ENCODE assay signal across 15 mouse cellular contexts in the genomic region with DNA sequence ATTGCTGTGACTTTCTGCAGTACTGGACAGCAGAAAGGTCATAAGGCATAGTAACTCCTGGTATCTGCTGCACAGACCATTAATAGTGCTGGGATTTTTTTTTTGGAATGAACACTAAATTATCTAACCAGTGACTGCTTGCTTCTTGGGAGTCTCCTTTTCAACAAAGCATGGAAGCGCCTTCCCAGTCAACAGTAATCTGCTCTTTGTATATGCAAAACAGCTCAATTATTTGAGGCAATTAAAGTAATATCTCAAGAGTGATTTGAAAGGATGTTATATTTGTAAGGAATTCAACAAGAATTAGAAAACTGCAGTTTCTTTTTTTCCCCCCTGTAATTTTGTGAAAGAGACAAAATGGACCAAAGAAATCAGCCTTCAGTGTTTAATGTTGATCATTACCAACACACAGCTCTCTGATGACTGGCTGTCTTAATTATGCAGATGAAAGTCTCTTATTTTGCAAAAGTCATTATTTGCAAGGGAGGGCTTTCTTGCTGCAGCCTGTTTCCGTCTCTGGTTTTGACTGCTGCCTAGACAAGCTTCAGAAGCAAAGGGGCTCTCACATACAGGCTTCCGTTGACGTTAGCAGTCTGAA.
"Had no signal": no experiment of that assay in that cellular context is flagged by ENCODE, and none has a peak within 500 bp of the region (broad histone marks: within the 10 kb centered on the region; RNA-seq: fewer than 3 reads in every experiment).

No protein-coding gene starts in this region.

- H3K4me1 ChIP-seq: liver, embryonic 13.5 days had no signal

- H3K27ac ChIP-seq: liver, embryonic 13.5 days; stomach, postnatal 0 days had no signal

- H3K9me3 ChIP-seq: liver, embryonic 13.5 days had no signal

- DNase-seq: kidney, postnatal 14 days; kidney, postnatal 4 days; liver, embryonic 13.5 days; lung, adult 2 months; lung, postnatal 14 days; lung, postnatal 4 days; midbrain, embryonic 14.5 days; right cerebral cortex, adult 18-20 months; right cerebral cortex, postnatal 14 days; right cerebral cortex, postnatal 4 days; thymus, adult 2 months; thymus, postnatal 14 days; thymus, postnatal 4 days had no signal

- H3K4me3 ChIP-seq: liver, embryonic 13.5 days had no signal

- H3K4me2 ChIP-seq: liver, embryonic 13.5 days; midbrain, embryonic 11.5 days had no signal

- H3K9ac ChIP-seq: liver, embryonic 13.5 days had no signal

- H3K27me3 ChIP-seq: liver, embryonic 13.5 days had no signal

- H3K36me3 ChIP-seq: liver, embryonic 13.5 days had no signal
